Mouse (Mus musculus) forebrain, embryonic 12.5 days (tissue): ENCODE data around the gene Pde4dip. TPM values are rescaled to one million over a fixed set of nuclear protein-coding genes. Genes with fewer than 3 reads are reported as not detected.

Source experiments
- ATAC-seq: fragments of 200-750 bp; cut with Nextera tagmentation; 2 replicates; pipeline ENCODE4 v1.8.0; 2017; ENCODE audit warnings: moderate TSS enrichment; ENCODE audit not compliant: low FRiP score
- H3K27ac ChIP-seq: fragments of 300-500 bp; sonication (generic); 2 replicates; pipeline ENCODE4 v1.5.1; 2016; ENCODE audit warnings: mild to moderate bottlenecking
- H3K27me3 ChIP-seq: fragments of 300-500 bp; sonication (generic); 2 replicates; pipeline ENCODE4 v1.6.1; 2016; ENCODE audit warnings: mild to moderate bottlenecking
- H3K36me3 ChIP-seq: fragments of 300-500 bp; sonication (generic); replicated peaks from 2 replicates; pipeline ENCODE4 v1.6.1; 2016; ENCODE audit warnings: mild to moderate bottlenecking
- H3K4me1 ChIP-seq: fragments of 300-500 bp; sonication (generic); 2 replicates; pipeline ENCODE4 v1.6.1; 2016
- H3K4me2 ChIP-seq: fragments of 300-500 bp; sonication (generic); 2 replicates; pipeline ENCODE4 v1.6.1; 2016; ENCODE audit warnings: mild to moderate bottlenecking, moderate library complexity
- H3K4me3 ChIP-seq: fragments of 300-500 bp; sonication (generic); replicated peaks from 2 replicates; pipeline ENCODE4 v1.5.1; 2016; ENCODE audit warnings: mild to moderate bottlenecking
- H3K9ac ChIP-seq: fragments of 300-500 bp; sonication (generic); 2 replicates; pipeline ENCODE4 v1.6.1; 2016; ENCODE audit warnings: mild to moderate bottlenecking
- H3K9me3 ChIP-seq: fragments of 300-500 bp; sonication (generic); 2 replicates; pipeline ENCODE4 v1.6.1; 2016
- WGBS: fragments of 180-500 bp; shearing (Covaris S2); methylation state at CpG from one replicate; pipeline ENCODE4 v1.1.7; 2016; 5-methylcytosine and 5-hydroxymethylcytosine counted together
- polyA plus RNA-seq: library from polyadenylated mRNA; unstranded; fragments of >200 nt; fragmentation: Nextera tagmentation; extraction: Ambion mirVana; gene quantifications from 2 replicates; pipeline ENCODE4 v1.2.1, GENCODE M21; 2016

Pde4dip gene
- polyA plus RNA-seq, 1 experiment from 2014 or later = 35.7 TPM

- ATAC-seq = no peak
- no peak overlapping the region for H3K4me3 ChIP-seq
- no peak overlapping the region for H3K4me2 ChIP-seq
- H3K9me3 ChIP-seq = no peaks in the 10 kb centered on the region
- no peaks in the 10 kb centered on the region for H3K4me1 ChIP-seq
- H3K36me3 ChIP-seq = peaks cover 75% of the 10 kb centered on the region
- no peaks in the 10 kb centered on the region for H3K27me3 ChIP-seq
- no peak overlapping the region for H3K27ac ChIP-seq
- H3K9ac ChIP-seq = no peak overlapping the region
- 96% methylated on average over 14 of the region's 14 CpGs for WGBS
These were observed 133.1 kb downstream of the Pde4dip start for GRCm38 (mm10) chr3:97755411-97755810.

GRCm38 (mm10) chr3:97752901-97753300 lies 135.6 kb downstream of the Pde4dip start:
- Histone ChIP-seq H3K36me3 (peaks cover 88% of the 10 kb centered on the region), H3K27me3 (no peaks in the 10 kb centered on the region), H3K9me3 (no peaks in the 10 kb centered on the region), H3K9ac (no peak overlapping the region), H3K4me3 (no peak overlapping the region), H3K4me1 (no peaks in the 10 kb centered on the region), H3K4me2 (no peak overlapping the region), H3K27ac (no peak overlapping the region)
- ATAC-seq = no peak
- WGBS = 68% methylated on average over 3 of the region's 3 CpGs

GRCm38 (mm10) chr3:97751566-97751965 lies 136.9 kb downstream of the Pde4dip start:
- H3K4me3 ChIP-seq = no peak overlapping the region
- ATAC-seq = no peak
- WGBS = 96% methylated on average over 21 of the region's 21 CpGs
- H3K27ac ChIP-seq = no peak overlapping the region
- no peaks in the 10 kb centered on the region for H3K27me3 ChIP-seq
- H3K9ac ChIP-seq = no peak overlapping the region
- H3K9me3 ChIP-seq = no peaks in the 10 kb centered on the region
- no peak overlapping the region for H3K4me2 ChIP-seq
- H3K36me3 ChIP-seq = peaks cover 88% of the 10 kb centered on the region
- no peaks in the 10 kb centered on the region for H3K4me1 ChIP-seq

- no peaks in the 10 kb centered on the region for H3K9me3 ChIP-seq
- H3K9ac ChIP-seq = no peak overlapping the region
- ATAC-seq = no peak
- H3K27me3 ChIP-seq = no peaks in the 10 kb centered on the region
- H3K27ac ChIP-seq = no peak overlapping the region
- peaks cover 92% of the 10 kb centered on the region for H3K36me3 ChIP-seq
- H3K4me1 ChIP-seq = no peaks in the 10 kb centered on the region
- 93% methylated on average over 10 of the region's 10 CpGs for WGBS
- H3K4me2 ChIP-seq = no peak overlapping the region
- no peak overlapping the region for H3K4me3 ChIP-seq
These were observed 139.7 kb downstream of the Pde4dip start for GRCm38 (mm10) chr3:97748789-97749188.

- no peak overlapping the region for H3K9ac ChIP-seq
- no peak overlapping the region for H3K4me3 ChIP-seq
- H3K36me3 ChIP-seq = peaks cover 87% of the 10 kb centered on the region
- no peaks in the 10 kb centered on the region for H3K9me3 ChIP-seq
- no peaks in the 10 kb centered on the region for H3K27me3 ChIP-seq
- WGBS = 95% methylated on average over 8 of the region's 8 CpGs
- no peak overlapping the region for H3K27ac ChIP-seq
- ATAC-seq = no peak
- H3K4me2 ChIP-seq = no peak overlapping the region
- no peaks in the 10 kb centered on the region for H3K4me1 ChIP-seq
These were observed 145.7 kb downstream of the Pde4dip start for GRCm38 (mm10) chr3:97742841-97743240.

GRCm38 (mm10) chr3:97735575-97735974 lies 152.9 kb downstream of the Pde4dip start:
- Histone ChIP-seq H3K36me3 (peaks cover 23% of the 10 kb centered on the region), H3K9ac (no peak overlapping the region), H3K4me1 (no peaks in the 10 kb centered on the region), H3K4me3 (no peak overlapping the region), H3K4me2 (no peak overlapping the region), H3K27me3 (no peaks in the 10 kb centered on the region), H3K27ac (no peak overlapping the region), H3K9me3 (no peaks in the 10 kb centered on the region)
- WGBS = 93% methylated on average over 5 of the region's 5 CpGs
- ATAC-seq = no peak

GRCm38 (mm10) chr3:97734259-97734658 lies 154.2 kb downstream of the Pde4dip start:
- no peak overlapping the region for H3K4me2 ChIP-seq
- no peak overlapping the region for H3K27ac ChIP-seq
- no peaks in the 10 kb centered on the region for H3K9me3 ChIP-seq
- ATAC-seq = no peak
- 74% methylated on average over 4 of the region's 4 CpGs for WGBS
- no peak overlapping the region for H3K4me3 ChIP-seq
- no peak overlapping the region for H3K9ac ChIP-seq
- H3K4me1 ChIP-seq = no peaks in the 10 kb centered on the region; the same call in 1 of the 2 replicates
- no peaks in the 10 kb centered on the region for H3K27me3 ChIP-seq
- peaks cover 11% of the 10 kb centered on the region for H3K36me3 ChIP-seq

GRCm38 (mm10) chr3:97732622-97733021 lies 155.9 kb downstream of the Pde4dip start:
- 97% methylated on average over 6 of the region's 6 CpGs for WGBS

GRCm38 (mm10) chr3:97730624-97731023 lies 157.9 kb downstream of the Pde4dip start:
- no peaks in the 10 kb centered on the region for H3K27me3 ChIP-seq
- no peak overlapping the region for H3K9ac ChIP-seq
- no peak for ATAC-seq
- H3K4me3 ChIP-seq = no peak overlapping the region
- H3K9me3 ChIP-seq = no peaks in the 10 kb centered on the region
- H3K4me1 ChIP-seq = peaks cover 2% of the 10 kb centered on the region; the same call in 1 of the 2 replicates
- no peak overlapping the region for H3K27ac ChIP-seq
- no peak overlapping the region for H3K4me2 ChIP-seq
- WGBS = 74% methylated on average over 7 of the region's 7 CpGs
- no peaks in the 10 kb centered on the region for H3K36me3 ChIP-seq

More at GRCm38 (mm10) chr3:97732622-97733021, 155.9 kb downstream of the Pde4dip start:
- H3K27ac ChIP-seq = no peak overlapping the region
- no peak overlapping the region for H3K9ac ChIP-seq
- no peaks in the 10 kb centered on the region for H3K27me3 ChIP-seq
- H3K4me1 ChIP-seq = peaks cover 2% of the 10 kb centered on the region; the same call in 1 of the 2 replicates
- H3K4me3 ChIP-seq = no peak overlapping the region
- H3K9me3 ChIP-seq = no peaks in the 10 kb centered on the region
- peaks cover 5% of the 10 kb centered on the region for H3K36me3 ChIP-seq
- no peak overlapping the region for H3K4me2 ChIP-seq
- ATAC-seq = no peak

- no peaks in the 10 kb centered on the region for H3K27me3 ChIP-seq
These were observed 158.4 kb downstream of the Pde4dip start for GRCm38 (mm10) chr3:97730131-97730530.

GRCm38 (mm10) chr3:97727801-97728200 lies 160.7 kb downstream of the Pde4dip start:
- no peak for ATAC-seq
- Histone ChIP-seq H3K9ac (no peak overlapping the region), H3K4me2 (no peak overlapping the region), H3K36me3 (no peaks in the 10 kb centered on the region), H3K4me1 (peaks cover 2% of the 10 kb centered on the region; the same call in 1 of the 2 replicates), H3K9me3 (0 out of 2 replicates have a peak, but pooled peaks cover 6% of the 10 kb centered on the region), H3K4me3 (no peak overlapping the region), H3K27ac (no peak overlapping the region), H3K27me3 (no peaks in the 10 kb centered on the region)
- 79% methylated on average over 2 of the region's 2 CpGs for WGBS

More at GRCm38 (mm10) chr3:97730131-97730530, 158.4 kb downstream of the Pde4dip start:
- WGBS = 52% methylated on average over 3 of the region's 3 CpGs
- H3K9me3 ChIP-seq = no peaks in the 10 kb centered on the region
- H3K4me1 ChIP-seq = peaks cover 2% of the 10 kb centered on the region; the same call in 1 of the 2 replicates
- no peak for ATAC-seq
- H3K27ac ChIP-seq = no peak overlapping the region
- no peaks in the 10 kb centered on the region for H3K36me3 ChIP-seq
- H3K4me3 ChIP-seq = no peak overlapping the region
- H3K9ac ChIP-seq = no peak overlapping the region
- H3K4me2 ChIP-seq = no peak overlapping the region

GRCm38 (mm10) chr3:97719116-97719515 lies 169.4 kb downstream of the Pde4dip start:
- 0 out of 2 replicates have a peak, but pooled peaks cover 6% of the 10 kb centered on the region for H3K9me3 ChIP-seq
- 82% methylated on average over 9 of the region's 9 CpGs for WGBS
- H3K4me3 ChIP-seq = no peak overlapping the region
- no peak overlapping the region for H3K9ac ChIP-seq
- H3K27me3 ChIP-seq = no peaks in the 10 kb centered on the region
- H3K4me2 ChIP-seq = no peak overlapping the region
- H3K36me3 ChIP-seq = no peaks in the 10 kb centered on the region
- H3K4me1 ChIP-seq = no peaks in the 10 kb centered on the region
- no peak for ATAC-seq
- H3K27ac ChIP-seq = no peak overlapping the region

- 86% methylated on average over 1 of the region's 1 CpGs for WGBS
- ATAC-seq = no peak
- Histone ChIP-seq H3K4me1 (no peaks in the 10 kb centered on the region), H3K9ac (no peak overlapping the region), H3K4me3 (no peak overlapping the region), H3K27me3 (no peaks in the 10 kb centered on the region), H3K27ac (no peak overlapping the region), H3K4me2 (no peak overlapping the region), H3K9me3 (no peaks in the 10 kb centered on the region), H3K36me3 (no peaks in the 10 kb centered on the region)
These were observed 172.6 kb downstream of the Pde4dip start for GRCm38 (mm10) chr3:97715922-97716321.
